Mouse (Mus musculus) megakaryocyte, embryonic 14.5 days (primary cell): ENCODE measurements around the gene Pprc1.

Experiments used
- FLI1 ChIP-seq: IDR thresholded peaks from 2 replicates; pipeline ENCODE4 v1.6.1; 2012; ENCODE audit warnings: low read length, inconsistent platforms, mixed read lengths
- GATA1 ChIP-seq: IDR thresholded peaks from 3 replicates; pipeline ENCODE4 v1.6.1; 2012; ENCODE audit warnings: mixed read lengths, low read length, inconsistent platforms, borderline replicate concordance

DNA sequence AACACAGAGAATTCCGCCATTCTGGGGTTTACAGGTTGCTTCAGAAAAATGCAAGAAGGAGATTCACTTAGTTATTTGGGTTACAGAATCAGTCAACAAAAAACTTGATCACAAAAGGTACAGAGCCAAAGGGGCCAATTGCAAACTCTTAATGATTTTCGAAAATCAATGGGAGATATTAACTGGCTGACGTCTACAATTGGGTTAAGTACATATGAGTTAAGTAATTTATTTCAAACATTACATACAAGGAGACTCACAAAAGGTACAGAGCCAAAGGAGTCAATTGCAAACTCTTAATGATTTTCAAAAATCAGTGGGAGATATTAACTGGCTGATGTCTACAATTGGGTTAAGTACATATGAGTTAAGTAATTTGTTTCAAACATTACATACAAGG lies 54.9 kb downstream of the Pprc1 start:
- no peak for TF ChIP-seq GATA1
- no peak for TF ChIP-seq FLI1
